Mouse (Mus musculus): ENCODE measurements around the gene Tpm4.

Tpm4 gene

GRCm38 (mm10) chr8:72197997-72198396, 63.2 kb downstream of the Tpm4 start:
- no peak for DNase-seq

Measured in kidney, postnatal 14 days (tissue).